Mouse (Mus musculus) neural tube, postnatal 0 days (tissue): Measurements from ENCODE around the gene Tex36. TPM values are rescaled to one million over a fixed set of nuclear protein-coding genes. Genes with fewer than 3 reads are reported as not detected.

Experiments used
- polyA plus RNA-seq: library from polyadenylated mRNA; unstranded; fragments of >200 nt; fragmentation: Nextera tagmentation; extraction: Ambion mirVana; gene quantifications from 2 replicates; pipeline ENCODE4 v1.2.1, GENCODE M21; 2015

Tex36 gene
- 0.22 TPM in 1 of 2 replicates, not detected in the other for polyA plus RNA-seq

GRCm38 (mm10) chr7:133602058-133602457 lies at the start of gene Tex36:
Gene Tex36, minus strand, starts transcription at chr7:133602158.

DNA sequence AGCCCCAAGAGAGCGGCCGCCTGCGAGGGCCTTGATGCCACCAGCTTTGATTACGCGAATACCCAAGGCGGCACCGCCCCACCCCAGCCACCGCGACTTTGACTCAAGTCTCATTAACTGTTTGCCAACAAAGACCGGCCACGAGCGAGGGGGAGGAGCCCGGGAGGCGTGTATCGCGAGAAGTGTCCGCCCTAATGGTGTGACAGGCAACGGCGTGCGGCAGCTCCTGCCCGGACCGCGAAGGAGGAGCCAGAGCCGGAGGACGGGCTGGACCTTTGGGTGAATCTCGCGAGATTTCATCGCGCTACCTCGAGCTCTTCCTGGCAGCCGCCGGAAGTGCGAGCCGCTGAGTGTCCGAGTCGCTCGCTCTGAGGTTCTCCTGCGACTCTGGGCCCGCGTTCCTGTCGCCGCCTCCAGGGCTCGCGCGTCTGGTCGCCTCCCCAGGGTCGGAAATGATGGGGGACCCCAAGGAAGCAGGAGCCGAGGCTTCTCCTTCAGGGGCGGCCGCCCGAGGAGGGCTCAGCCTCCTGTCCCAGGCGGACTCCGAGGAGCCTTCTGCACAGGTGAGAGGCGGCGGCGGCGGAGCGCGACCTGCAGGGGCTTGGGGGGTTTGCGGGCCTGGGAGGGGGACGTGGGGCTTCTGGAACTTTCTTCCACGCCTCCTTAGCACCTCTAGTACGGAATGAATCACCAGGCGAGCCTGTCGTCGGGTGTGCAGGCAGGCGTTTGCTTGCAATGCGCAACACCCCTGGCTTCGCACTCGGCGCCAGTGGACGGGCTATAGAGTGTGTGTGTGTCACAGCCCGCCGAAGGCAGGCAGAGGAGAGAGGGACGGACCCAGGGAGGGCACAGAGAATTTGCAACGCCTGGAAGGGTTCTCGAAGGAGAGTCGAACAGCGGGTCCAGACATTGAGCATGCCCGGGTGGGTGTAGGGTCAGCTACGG lies 35.7 kb upstream of the Tex36 start, which contains the start of gene Edrf1:
Edrf1 (plus strand) TSS at position 183 of the 945 bp plus-strand sequence.

Other genes with a start within 250 kb of the Tex36 start
- gene Edrf1, start 35.4 kb upstream of the Tex36 start, polyA plus RNA-seq = 10.0 and 10.4 TPM in 2 replicates
- not detected in 2 replicates for gene Mmp21, start 77.9 kb upstream of the Tex36 start, polyA plus RNA-seq
- gene Bccip, start 107.2 kb upstream of the Tex36 start, polyA plus RNA-seq = 90.2 and 98.1 TPM in 2 replicates
- 36.6 and 41.1 TPM in 2 replicates for gene Uros, start 107.9 kb upstream of the Tex36 start, polyA plus RNA-seq
- 3.9 and 4.0 TPM in 2 replicates for gene Fank1, start 174.7 kb upstream of the Tex36 start, polyA plus RNA-seq
- gene Dhx32, start 180.6 kb upstream of the Tex36 start, polyA plus RNA-seq = 36.1 and 40.0 TPM in 2 replicates